Mouse (Mus musculus) gastrocnemius, postnatal 36 days (tissue): ENCODE measurements at regions not wholly inside any gene's neighbourhood (a gene's known extent, or its start where the extent isn't known, plus 50 kb on each side); places are given as distances from the start of the nearest gene placed in this dataset.

Experiments used
- DNase-seq, 2 experiments: peaks; one replicate each; pipeline ENCODE4 v3.0.0; 2022
- intact Hi-C: fragments of 180-260 bp; cut with DNase I; formaldehyde crosslinking; loops from one replicate; pipeline ENCODE4 v1.15.1; 2025

- DNase-seq, result no peak
- intact Hi-C loops, result no loop called here
These were observed 120.3 kb upstream of the Sh3bp4 start for GRCm38 (mm10) chr1:88949911-88950310.

DNA sequence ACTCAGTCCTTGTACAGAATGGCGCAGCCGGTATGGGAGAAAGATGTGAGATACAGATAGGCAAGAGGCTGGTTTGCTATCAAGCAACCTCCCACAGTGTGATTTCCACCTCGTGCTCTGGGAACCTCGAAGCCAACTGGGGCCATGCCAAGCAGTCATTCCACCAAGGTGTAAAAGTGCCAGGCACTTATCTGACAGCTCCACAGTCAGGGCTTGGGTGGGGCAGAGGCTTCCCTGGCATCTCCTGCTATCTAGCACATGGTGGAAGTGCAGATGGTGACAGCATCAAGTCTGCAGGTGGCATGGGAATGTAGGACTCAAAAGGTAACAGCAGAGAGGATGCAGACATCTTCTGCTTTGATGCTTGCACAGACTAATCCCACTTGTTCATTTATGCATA, 116.7 kb upstream of the Sh3bp4 start:
- intact Hi-C loops, result no loop called here

GRCm38 (mm10) chr1:88954784-88955183, 115.4 kb upstream of the Sh3bp4 start:
- intact Hi-C loops, result no loop called here
- no peak for DNase-seq

More for the DNA sequence above, 116.7 kb upstream of the Sh3bp4 start:
- DNase-seq, result no peak

DNA sequence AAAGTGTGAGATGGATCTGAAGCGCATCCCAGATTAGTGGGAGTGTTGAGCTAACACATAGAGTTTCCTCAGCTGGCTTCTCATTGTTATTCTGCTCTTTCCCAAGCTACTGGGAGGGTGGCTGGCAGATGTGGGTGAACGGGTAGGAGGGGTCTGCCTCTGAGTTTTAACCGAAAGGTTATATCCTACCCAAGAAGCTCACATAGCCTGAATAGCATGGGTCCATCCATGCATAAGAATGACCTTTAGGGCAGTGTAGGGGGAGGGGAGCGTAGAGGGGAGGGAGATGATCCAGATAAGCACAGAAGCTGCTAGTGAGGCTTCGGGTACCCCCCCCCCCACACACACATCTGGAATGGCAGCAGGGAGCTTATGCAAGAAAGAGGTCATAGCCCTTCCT, 113.2 kb upstream of the Sh3bp4 start:
- intact Hi-C loops, result no loop called here

DNA sequence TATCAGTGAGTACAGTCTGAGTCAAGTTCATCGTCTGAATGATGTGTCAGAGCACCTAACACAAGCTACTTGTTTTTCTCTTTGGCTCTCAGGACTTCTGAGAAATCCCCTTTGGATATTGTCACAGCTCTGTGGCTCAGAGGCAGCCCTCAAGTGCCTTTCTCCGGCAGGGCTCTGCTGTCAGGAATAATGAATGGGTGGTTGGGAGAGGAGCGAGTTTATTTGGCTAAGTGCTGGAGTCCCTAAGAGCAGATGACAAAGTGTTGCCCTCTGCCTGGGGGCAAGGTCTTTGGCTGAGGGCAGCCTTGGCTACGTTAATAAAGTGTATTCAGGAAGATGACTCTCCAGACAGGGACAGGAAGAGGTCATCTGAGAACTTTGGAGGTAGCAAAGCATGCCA, 110.5 kb upstream of the Sh3bp4 start:
- no peak for DNase-seq
- intact Hi-C loops, result no loop called here

More for the DNA sequence above, 113.2 kb upstream of the Sh3bp4 start:
- no peak for DNase-seq

DNA sequence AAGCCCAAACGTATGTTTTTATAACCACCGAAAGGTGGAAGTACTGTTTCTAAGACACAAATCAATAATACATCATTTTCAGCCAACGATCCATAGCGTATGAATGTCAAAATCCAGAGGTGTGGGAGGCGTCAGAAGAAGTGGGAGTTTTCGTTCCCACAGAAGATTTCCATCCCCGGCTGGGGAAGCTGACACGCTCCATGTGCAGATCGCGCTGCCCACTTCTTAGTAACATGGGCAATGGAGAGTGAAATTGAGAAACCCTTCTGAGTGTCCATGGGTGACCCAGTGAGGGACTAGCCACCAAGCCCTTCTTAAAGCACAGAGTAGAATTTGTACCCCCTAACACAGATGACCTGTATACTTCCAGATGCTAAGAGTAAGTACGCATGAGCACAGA, 110.1 kb upstream of the Sh3bp4 start:
- DNase-seq, result no peak
- intact Hi-C loops, result no loop called here

DNA sequence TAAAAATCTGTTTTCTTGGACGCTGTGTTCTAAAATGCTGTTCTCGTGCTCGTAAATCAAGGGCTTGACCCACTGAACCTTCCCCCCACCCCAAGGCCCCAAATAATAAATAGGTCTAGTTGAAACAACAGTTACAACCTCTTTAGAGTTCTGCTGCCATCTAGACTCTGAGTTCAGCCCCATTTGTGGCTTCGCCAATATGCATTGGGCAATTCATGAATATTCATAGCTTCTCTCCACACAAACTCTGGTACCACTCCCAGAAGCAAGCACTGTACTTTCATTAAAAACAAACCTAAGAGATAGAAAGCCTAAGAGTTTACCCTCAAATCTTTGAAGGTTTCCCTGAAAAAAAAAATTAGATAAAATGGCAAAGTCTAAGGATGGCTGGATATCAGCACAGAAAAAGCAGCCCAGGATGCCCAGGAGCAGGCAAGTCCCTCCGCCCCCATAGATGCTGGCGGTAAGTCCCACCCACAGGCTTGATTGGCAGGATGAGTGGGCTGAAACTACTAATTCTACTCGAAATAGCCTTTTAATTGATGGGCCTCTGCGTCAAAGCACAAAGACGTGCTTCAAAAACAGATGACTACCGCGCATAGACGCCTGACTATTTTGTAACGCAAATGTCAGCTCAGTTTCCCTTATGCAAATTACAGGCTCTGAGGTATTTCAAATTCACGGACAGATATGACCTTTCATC, 106.0 kb upstream of the Sh3bp4 start:
- DNase-seq, result no peak
- intact Hi-C loops, result no loop called here

- DNase-seq, result no peak
- intact Hi-C loops, result no loop called here
These were observed 103.8 kb upstream of the Sh3bp4 start for GRCm38 (mm10) chr1:88966416-88966815.

DNA sequence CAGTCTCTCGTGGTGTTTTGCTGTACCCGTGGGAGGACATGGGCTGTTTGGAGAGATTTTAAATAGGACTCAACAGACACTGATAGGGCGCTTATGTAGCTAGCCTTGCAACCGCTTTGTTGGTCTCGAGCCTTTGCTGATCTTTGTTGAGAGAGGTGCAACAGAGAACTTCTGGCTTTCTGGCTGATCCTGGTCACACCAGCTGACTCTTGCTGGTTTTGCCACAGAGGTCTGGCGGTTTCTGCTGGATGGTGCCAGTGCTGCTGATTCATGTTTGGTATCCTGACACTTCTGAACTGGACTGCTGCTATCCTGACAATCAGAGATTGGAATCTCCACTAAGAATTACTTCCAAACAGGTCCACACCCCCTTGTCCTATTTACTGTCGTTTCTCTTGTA, 102.1 kb upstream of the Sh3bp4 start:
- intact Hi-C loops, result no loop called here

GRCm38 (mm10) chr1:88969016-88969415, 101.2 kb upstream of the Sh3bp4 start:
- DNase-seq, result no peak
- intact Hi-C loops, result no loop called here

More for the DNA sequence above, 102.1 kb upstream of the Sh3bp4 start:
- no peak for DNase-seq

- DNase-seq, result no peak
- intact Hi-C loops, result no loop called here
These were observed 100.6 kb upstream of the Sh3bp4 start for GRCm38 (mm10) chr1:88969630-88970029.

GRCm38 (mm10) chr1:88976101-88976500, 94.1 kb upstream of the Sh3bp4 start:
- intact Hi-C loops, result no loop called here
- DNase-seq, result no peak

DNA sequence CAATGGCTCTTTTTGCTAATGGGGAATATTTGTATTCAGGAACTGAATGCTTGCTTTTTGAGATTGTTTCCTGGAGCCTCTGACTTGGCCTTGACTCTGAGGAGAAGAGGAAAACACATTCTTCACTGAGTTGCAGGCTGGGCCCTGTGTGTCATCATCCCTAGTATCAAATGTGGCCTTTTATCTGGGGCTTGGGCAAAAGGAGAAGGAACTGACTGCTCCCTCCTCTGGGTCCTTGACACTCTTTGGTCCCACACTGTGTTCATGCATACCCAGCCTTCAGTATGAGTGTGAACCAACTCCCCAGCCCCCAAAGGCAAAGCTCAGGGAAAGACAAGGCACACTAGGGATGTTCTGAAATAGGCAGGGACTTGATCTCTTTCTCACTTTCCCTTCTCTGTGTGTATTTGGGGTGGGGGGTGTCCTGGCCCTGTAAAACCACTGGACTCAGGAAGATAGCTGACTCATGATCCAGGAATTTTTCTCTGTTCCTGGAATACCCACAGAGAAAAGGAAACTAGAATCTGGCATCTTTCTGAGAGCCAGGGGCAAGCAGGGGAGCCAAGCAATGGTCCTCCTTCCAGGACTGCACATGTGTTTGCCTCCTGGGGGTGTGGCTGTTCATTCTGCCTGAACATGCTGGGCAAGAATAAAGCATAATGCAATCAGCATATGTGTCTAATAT, 82.1 kb upstream of the Sh3bp4 start:
- intact Hi-C loops, result no loop called here
- no peak for DNase-seq

DNA sequence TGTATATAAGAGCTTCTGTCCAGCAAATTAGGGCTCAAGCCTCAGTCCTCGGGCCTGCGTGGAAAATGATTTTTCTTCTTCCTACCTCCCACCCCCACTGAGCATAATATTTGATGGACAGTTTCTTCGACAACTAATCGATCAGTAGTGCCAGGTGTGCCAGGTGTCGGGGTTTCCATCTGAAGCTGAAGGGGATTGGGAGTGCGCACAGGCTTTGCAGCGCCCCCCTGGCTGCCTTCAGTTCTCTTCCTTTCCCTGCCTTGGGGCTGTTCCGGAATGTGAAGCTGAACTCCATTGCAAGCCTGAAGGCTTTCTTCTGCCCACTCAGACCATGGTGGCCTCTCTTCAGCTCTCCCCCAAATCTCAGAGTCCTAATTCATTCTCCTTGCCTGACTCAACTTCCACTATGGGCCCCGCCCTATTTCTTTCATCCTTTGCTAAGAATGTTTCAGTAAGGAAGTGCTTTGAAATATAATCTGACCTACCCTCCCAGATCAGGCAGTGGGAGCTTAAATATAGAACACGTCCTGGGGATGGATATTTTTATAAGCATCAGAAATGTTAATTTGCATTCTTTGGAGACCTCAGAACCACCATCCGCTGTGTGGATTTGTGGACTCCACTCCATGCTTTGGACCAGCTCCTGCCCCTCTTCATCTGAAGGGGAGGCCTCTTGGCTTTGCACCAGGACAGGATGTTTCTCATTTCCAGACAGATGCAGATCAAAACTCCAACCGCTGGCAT, 75.5 kb upstream of the Sh3bp4 start:
- no peak for DNase-seq
- intact Hi-C loops, result no loop called here

DNA sequence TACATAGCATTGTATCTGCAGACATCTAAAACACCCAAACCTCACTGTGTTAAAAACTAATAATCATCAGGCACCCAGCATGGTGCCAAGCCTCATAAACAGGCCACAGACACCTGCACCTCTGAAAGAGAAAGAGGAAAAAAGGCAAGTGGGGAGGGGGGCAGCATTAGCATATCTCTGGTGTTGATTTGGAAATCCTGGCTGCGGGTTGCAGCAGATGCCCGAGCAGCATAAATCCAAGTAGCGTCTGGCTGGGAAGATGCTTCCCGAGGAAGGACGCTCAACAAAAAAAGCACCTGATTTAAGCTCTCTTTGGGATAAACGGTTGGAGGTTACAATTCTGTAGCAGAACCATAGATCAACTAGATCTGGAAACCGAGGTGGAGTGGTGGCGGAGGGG, 74.3 kb upstream of the Sh3bp4 start:
- intact Hi-C loops, result no loop called here
- DNase-seq, result no peak

- DNase-seq, result no peak
- intact Hi-C loops, result no loop called here
These were observed 73.6 kb upstream of the Sh3bp4 start for GRCm38 (mm10) chr1:88996657-88997056.

DNA sequence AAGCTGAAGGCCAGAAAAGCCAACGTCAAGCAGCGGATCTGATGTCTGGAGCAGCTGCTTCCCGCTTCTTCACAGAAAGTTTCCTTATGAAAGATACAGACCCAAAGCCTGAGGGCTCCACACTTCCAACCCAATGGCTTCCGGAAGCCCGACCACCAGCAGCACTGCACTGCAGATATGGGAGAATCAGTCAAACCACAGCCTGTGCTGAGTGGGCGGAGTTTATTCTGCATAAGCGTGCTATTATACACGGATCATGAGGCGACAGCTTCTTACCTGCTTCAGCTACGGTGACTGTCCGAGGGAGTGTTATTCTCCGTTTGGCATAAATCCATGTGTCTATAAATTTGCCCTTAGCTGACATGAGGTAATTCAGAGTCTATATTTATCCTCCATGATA, 72.4 kb upstream of the Sh3bp4 start:
- intact Hi-C loops, result no loop called here
- DNase-seq, result no peak

- peak; percentile 30 to 33 for DNase-seq
- intact Hi-C loops, result no loop called here
These were observed 67.9 kb upstream of the Sh3bp4 start for GRCm38 (mm10) chr1:89002326-89002725.

- intact Hi-C loops, result no loop called here
- DNase-seq, result no peak
These were observed 66.5 kb upstream of the Sh3bp4 start for GRCm38 (mm10) chr1:89003752-89004151.

DNA sequence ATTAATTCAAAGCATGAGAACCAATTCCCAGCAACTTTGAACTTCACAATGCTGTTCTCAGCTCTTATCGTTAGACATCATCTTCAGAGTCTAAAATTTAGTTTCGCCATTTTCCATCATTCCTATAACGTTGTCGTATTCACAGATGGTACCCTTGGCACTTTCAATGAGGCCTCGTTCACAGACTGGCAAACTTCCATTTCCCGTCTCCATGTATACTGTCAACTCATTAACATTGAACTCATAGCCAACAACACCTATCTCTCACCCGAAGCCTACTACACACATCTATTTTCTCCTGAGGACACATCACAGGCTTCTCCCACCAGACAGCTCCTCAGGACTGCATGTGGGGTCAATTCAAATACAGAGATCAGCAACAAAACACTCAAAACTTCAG, 62.7 kb upstream of the Sh3bp4 start:
- intact Hi-C loops, result no loop called here
- DNase-seq, result no peak

- DNase-seq, result no peak
- intact Hi-C loops, result no loop called here
These were observed 60.0 kb upstream of the Sh3bp4 start for GRCm38 (mm10) chr1:89010170-89010569.

GRCm38 (mm10) chr1:89011454-89011853, 58.8 kb upstream of the Sh3bp4 start:
- no peak for DNase-seq
- intact Hi-C loops, result no loop called here
